Mouse (Mus musculus) liver, postnatal 0 days (tissue): ENCODE data around the gene Smarcc2.

Experiments used
- CTCF ChIP-seq: sonication (generic); IDR thresholded peaks from 2 replicates; pipeline ENCODE4 v1.5.1; 2016; ENCODE audit warnings: antibody characterized with exemption, low read depth
- EP300 ChIP-seq: IDR thresholded peaks from 2 replicates; pipeline ENCODE4 v1.6.1; 2016; ENCODE audit warnings: antibody characterized with exemption, low read depth, mild to moderate bottlenecking

- no peak for TF ChIP-seq CTCF
- no peak for TF ChIP-seq EP300
Measured at GRCm38 (mm10) chr10:128414848-128415247, 44.2 kb upstream of the Smarcc2 start.
